Comparison of ENCODE assay signal across 15 mouse cellular contexts in the genomic region with DNA sequence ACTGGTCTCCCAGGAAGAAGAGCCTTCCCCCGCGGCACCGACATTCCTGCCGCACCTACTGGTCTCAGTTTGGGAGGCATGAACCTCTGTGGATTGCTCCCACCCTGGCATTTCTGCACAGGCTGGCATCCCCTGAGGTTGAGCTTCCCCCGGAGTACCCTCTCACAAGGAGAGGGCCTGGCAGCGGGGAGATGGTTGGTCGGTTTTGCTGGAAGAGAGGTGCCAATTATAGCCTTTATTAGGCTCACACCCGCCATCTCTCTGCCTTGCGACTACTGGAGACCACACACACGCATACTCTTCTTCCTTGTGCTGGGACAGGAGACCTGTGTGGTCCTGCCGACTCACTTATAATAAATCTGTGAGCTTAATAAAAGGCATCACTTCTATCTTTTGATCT.
"Had no signal": no experiment of that assay in that cellular context is flagged by ENCODE, and none has a peak within 500 bp of the region (broad histone marks: within the 10 kb centered on the region; RNA-seq: fewer than 3 reads in every experiment).

No protein-coding gene starts in this region.

- H3K9me3 ChIP-seq: limb, embryonic 10.5 days; midbrain, embryonic 10.5 days; neural tube, embryonic 15.5 days; stomach, embryonic 15.5 days had no signal

- H3K27me3 ChIP-seq: neural tube, embryonic 15.5 days; stomach, embryonic 15.5 days had no signal

- H3K4me1 ChIP-seq: midbrain, embryonic 10.5 days; neural tube, embryonic 15.5 days; stomach, embryonic 15.5 days had no signal

- H3K4me3 ChIP-seq: layer of hippocampus, adult 2 months; limb, embryonic 10.5 days; midbrain, embryonic 10.5 days; myocyte; neural tube, embryonic 15.5 days; stomach, embryonic 15.5 days had no signal

- H3K4me2 ChIP-seq: liver, embryonic 11.5 days; lung, embryonic 14.5 days; neural tube, embryonic 15.5 days; stomach, embryonic 15.5 days had no signal

- DNase-seq: kidney, postnatal 4 days; lung, embryonic 14.5 days; lung, postnatal 10 days; lung, postnatal 4 days; right cerebral cortex, postnatal 4 days; spleen, adult 18-20 months; thymus, postnatal 14 days had no signal

- H3K9ac ChIP-seq: lung, embryonic 14.5 days; neural tube, embryonic 15.5 days; stomach, embryonic 15.5 days had no signal

- H3K36me3 ChIP-seq: limb, embryonic 10.5 days; midbrain, embryonic 10.5 days; neural tube, embryonic 15.5 days; stomach, embryonic 15.5 days had no signal

- H3K27ac ChIP-seq: kidney, postnatal 0 days; layer of hippocampus, adult 2 months; limb, embryonic 10.5 days; midbrain, embryonic 10.5 days; neural tube, embryonic 15.5 days; stomach, embryonic 15.5 days had no signal
